Mouse (Mus musculus): Measurements from ENCODE around the gene Trim17. TPM values are rescaled to one million over a fixed set of nuclear protein-coding genes. Genes with fewer than 3 reads are reported as not detected.
A peak's percentile ranks its signal among the peaks of the same experiment; 100 is the strongest.

Gene Trim17
- total RNA-seq, 2 experiments from 2014 or later, result 5.3 to 6.5 TPM

DNA sequence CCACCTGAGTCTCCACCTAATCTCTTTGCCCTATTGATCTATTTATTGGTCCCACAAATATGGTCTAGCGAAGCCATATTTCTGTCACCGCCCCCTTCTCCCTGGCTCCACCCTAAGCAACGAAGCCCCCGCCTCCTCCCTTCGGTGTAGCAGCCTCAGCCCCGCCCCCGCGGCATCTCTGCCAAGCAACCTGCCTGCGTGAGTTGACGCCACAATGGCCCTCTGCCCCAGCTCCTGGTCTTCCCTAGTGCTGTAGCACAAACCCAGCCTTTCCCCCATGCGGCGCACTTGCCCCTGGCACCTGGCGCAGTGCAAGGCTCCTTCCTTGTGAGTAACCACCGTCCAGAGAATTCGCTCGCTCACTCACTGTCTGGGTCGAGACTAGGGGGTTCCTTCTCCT lies 9.1 kb downstream of the Trim17 start:
- DNase-seq (ENCODE audit: low spot score in 2 of 2), result no peak
- H3K4me3 ChIP-seq, result no peak overlapping the region
- TF ChIP-seq CTCF (conservative IDR thresholded peaks at IDR 0.05), result no peak
- H3K27ac ChIP-seq, result no peak overlapping the region

DNA sequence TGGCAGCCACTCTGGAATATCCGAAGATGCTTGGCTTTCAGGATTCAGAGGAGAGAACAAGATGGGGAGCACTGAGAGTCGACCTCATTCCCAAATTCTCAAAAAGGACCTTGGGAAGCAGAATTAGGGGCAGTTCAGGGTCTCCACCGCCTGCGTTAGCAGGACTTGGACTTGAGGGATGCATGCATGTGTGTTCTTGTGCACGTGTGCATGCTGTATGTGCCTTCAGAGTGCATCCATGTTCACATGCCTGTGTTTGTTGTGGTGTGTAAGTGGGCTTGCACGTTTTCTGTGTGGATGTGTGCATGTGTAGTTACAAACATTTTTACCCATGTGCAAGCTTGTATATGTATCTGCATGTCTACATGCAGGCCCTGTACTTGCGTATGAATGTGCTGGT lies 9.7 kb downstream of the Trim17 start:
- Histone ChIP-seq H3K4me3 (no peak overlapping the region), H3K27ac (no peak overlapping the region)
- DNase-seq (ENCODE audit: low spot score in 2 of 2), result no peak
- no peak for TF ChIP-seq CTCF (conservative IDR thresholded peaks at IDR 0.05)

DNA sequence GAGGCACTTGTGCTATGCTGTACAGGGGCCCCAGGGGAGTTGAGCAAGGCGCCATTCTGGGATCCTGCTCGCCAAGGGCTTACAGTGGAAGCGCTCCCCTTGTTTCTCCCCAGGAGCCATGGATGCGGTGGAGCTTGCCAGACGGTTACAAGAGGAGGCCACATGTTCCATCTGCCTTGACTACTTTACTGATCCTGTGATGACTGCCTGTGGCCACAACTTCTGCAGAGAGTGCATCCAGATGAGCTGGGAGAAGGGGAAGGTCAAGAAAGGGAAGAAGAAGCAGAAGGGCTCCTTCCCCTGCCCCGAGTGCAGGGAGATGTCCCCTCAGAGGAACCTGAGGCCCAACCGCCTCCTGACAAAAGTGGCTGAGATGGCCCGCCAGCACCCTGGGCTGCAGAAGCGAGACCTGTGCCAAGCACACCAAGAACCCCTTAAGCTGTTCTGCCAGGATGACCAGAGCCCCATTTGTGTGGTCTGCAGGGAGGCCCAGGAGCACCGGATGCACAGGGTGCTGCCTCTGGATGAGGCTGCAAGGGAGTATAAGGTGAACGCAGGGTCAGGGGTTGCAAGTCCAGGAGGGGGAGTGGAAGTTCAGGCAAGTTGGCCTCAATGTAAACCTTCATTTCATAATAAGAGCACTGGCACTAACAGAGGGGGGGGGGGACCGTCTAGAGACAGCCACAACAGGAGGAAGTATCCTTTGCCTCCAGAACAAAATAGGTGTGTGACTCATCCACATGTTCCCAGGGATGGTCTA lies 10.7 kb downstream of the Trim17 start:
- H3K27ac ChIP-seq, result no peak overlapping the region
- no peak for DNase-seq (ENCODE audit: low spot score in 2 of 2)
- no peak overlapping the region for H3K4me3 ChIP-seq
- no peak for TF ChIP-seq CTCF (conservative IDR thresholded peaks at IDR 0.05)

DNA sequence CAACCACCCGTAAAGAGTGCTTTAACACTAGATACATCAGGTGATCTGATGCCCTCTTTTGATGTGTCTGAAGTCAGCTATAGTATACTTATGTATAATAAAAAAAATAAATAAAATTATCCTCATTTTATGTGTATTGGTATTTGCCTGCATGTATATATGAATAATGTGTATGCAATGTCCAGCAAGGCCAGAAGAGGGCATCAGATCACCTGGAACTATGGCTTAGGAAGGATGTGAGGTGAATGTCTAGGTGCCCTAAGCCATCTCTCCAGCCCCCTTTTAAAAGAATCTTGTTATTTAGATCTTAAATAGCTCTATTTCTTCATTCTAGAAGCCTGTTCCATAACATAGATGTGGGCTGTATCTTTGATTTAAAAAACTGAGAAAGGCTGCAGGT lies 12.9 kb downstream of the Trim17 start:
- Histone ChIP-seq H3K4me3 (no peak overlapping the region), H3K27ac (no peak overlapping the region)
- peak; percentile 78 for TF ChIP-seq CTCF (conservative IDR thresholded peaks at IDR 0.05)
- no peak for DNase-seq (ENCODE audit: low spot score in 2 of 2)

DNA sequence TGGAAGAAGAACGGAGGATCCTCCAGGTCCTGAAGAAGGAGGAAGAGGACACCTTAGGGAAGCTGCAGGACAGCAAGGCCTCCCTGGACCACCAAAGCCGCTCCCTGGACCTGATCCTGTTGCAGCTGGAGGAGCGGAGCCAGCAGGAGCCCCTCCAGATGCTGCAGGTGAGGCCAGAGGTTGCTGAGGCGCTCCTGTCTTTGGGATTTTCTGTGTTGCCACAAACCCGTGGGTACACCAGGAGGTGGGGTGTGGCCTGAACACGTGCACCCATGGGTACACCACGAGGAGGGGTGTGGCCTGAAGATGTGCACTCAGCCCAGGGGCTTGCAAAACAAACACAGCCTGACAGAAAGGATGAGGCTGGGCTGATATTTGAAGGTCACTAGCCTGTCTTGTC lies 14.1 kb downstream of the Trim17 start:
- no peak overlapping the region for H3K4me3 ChIP-seq
- no peak overlapping the region for H3K27ac ChIP-seq
- no peak for DNase-seq (ENCODE audit: low spot score in 2 of 2)
- no peak for TF ChIP-seq CTCF (conservative IDR thresholded peaks at IDR 0.05)

DNA sequence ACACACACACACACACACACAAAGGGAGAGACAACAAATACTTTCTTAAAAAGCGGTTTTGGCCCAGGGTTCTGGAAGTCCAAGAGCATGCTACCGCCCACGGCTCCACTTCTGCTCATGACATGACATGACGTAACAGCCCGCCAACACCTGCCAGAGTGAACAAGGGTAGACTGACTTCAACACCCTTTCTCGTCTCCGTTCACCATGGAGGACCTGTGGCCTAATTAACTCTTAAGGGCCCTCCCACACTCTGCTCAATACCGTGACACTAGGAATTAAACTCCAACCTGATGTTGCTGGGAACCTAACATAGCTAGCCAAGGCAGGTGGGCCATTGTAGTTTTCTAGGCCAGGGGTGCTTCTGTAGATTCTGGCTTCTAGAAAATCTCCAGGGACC lies 14.5 kb downstream of the Trim17 start:
- TF ChIP-seq CTCF (conservative IDR thresholded peaks at IDR 0.05), result no peak
- H3K27ac ChIP-seq, result no peak overlapping the region
- no peak for DNase-seq (ENCODE audit: low spot score in 2 of 2)
- no peak overlapping the region for H3K4me3 ChIP-seq

DNA sequence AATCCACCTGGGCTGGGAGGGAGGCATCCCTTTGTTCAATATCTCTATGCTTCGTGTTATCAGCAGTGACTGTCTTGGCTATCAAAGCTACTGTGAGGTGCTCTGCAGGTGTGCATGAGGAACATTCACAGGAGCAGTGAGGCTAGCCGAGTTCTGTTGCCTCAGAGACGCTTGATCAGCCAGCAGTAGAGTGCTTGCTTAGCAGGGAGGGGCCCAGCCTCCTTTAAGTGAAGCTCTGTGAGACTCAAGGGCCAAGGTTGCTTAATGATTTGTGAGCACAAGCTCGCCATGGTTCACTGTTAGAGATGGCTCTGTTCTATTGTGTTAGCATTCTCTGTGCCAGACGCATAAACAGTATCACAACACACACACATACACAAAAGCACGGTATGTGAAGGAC lies 15.2 kb downstream of the Trim17 start:
- DNase-seq (ENCODE audit: low spot score in 2 of 2), result no peak
- Histone ChIP-seq H3K27ac (no peak overlapping the region), H3K4me3 (no peak overlapping the region)
- no peak for TF ChIP-seq CTCF (conservative IDR thresholded peaks at IDR 0.05)

DNA sequence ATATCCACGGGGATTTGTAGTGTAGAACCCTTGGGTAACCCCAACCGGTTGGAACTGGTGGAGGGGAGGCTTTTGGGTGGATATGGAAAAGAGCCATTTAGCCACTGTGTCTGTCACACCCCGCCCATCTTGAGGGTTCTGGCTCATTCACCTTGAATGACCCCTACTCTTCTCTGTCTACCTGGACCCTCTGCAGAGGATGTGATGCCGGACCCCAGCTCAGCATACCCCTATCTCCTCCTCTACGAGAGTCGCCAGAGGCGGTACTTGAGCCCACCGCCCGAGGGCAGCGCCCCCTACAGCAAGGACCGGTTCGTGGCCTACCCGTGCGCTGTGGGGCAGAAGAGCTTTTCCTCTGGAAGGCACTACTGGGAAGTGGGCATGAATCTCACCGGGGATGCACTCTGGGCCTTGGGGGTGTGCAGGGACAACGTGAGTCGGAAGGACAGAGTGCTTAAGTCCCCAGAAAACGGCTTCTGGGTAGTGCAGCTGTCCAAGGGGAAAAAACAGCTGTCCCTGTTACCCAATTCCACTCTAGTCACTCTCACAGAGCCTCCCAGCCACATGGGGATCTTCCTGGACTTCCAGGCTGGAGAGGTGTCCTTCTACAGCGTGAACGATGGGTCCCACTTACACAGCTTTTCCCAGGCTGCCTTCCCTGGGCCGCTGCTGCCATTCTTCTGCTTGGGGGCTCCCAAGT lies 16.5 kb downstream of the Trim17 start:
- peak; percentile 42 for TF ChIP-seq CTCF (conservative IDR thresholded peaks at IDR 0.05)
- H3K4me3 ChIP-seq, result no peak overlapping the region

DNA sequence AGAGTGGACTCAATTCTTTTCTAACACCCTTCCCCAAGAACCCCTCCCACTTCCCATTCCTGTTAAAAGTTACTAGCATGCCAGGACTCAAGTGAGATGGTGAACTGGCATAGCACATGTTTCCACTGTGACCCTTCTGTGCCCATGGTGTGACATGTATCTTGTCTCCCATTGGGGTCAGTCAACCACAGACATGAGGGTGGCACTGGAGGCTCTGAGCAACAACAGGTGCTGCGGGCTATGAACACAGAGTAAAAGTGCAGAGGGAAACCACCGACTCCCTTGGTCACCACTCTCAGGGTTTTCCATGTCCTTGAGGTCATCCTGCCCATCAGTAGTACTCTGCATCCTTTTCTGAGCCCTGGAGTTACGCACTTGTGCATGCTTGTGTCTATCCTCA lies 17.3 kb downstream of the Trim17 start:
- Histone ChIP-seq H3K27ac (no peak overlapping the region), H3K4me3 (no peak overlapping the region)
- no peak for DNase-seq (ENCODE audit: low spot score in 2 of 2)
- no peak for TF ChIP-seq CTCF (conservative IDR thresholded peaks at IDR 0.05)

More for the DNA sequence above, 16.5 kb downstream of the Trim17 start:
- no peak overlapping the region for H3K27ac ChIP-seq
- DNase-seq (ENCODE audit: low spot score in 2 of 2), result no peak

DNA sequence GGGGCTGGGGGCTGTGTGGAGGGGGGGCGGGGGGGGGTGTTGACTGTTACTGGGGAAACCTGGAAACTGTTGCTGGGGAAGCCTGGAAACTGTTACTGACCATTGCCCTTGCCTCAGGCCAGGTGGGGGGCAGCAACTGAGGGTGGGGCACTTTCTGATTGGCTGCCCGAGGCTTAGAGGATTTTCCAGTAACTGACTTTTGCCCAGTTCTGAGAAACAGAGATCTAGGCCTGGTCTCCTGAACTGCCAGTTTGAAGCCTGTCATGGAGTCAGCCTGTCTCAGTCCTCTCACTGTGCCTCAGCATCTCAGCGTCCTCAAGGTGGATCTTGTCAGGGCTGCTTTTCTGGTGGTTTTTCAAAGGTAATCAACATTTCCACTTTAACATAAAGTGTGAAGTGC lies 19.9 kb downstream of the Trim17 start:
- Histone ChIP-seq H3K4me3 (no peak overlapping the region), H3K27ac (no peak overlapping the region)
- DNase-seq (ENCODE audit: low spot score in 2 of 2), result no peak
- no peak for TF ChIP-seq CTCF (conservative IDR thresholded peaks at IDR 0.05)

DNA sequence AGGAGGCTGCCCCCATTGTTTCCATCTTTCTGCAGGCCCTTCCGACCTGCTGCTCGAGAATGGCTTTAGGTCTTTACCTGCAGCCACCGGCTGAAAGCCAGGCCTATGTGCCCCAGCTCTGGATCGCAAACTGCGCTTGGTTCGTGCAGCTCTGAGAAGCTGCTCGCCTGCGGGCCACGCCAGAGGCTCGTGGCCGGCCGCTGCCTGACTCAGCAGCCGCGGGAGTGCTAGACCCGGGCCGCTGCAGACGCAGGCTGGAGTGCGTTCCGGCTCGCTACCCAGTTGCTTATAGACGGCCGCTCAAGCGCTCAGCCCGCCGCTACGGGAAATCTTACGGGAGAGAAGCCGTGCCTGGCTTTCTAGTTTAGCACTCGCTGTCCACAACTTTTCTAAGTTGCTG lies 22.7 kb downstream of the Trim17 start:
- TF ChIP-seq CTCF (conservative IDR thresholded peaks at IDR 0.05), result no peak
- Histone ChIP-seq H3K4me3 (peak overlapping the region; percentile 67), H3K27ac (peak overlapping the region; percentile 95)
- no peak for DNase-seq (ENCODE audit: low spot score in 2 of 2)

DNA sequence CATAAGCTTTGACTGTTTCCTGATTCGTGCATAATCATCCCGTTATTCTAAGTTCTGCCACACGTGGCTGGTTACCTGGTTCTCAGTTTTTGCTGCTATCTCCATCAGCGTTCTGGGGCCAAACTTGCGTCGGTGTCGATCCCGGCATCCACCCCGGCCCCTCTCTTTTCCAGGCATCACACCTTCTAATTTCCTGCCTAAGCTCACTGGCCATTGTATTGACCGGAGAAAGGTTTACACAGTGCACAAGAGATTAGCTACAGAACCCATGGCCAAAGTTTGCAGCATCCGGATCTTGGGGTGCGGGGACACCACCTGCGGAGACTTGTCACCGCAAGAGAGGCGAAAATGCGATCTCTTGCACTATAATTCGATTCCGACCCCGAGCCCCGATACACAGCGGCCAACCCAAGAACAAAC lies 23.1 kb downstream of the Trim17 start:
- Histone ChIP-seq H3K4me3 (peak overlapping the region; percentile 67), H3K27ac (peak overlapping the region; percentile 95)
- DNase-seq (ENCODE audit: low spot score in 2 of 2), result no peak
- no peak for TF ChIP-seq CTCF (conservative IDR thresholded peaks at IDR 0.05)

DNA sequence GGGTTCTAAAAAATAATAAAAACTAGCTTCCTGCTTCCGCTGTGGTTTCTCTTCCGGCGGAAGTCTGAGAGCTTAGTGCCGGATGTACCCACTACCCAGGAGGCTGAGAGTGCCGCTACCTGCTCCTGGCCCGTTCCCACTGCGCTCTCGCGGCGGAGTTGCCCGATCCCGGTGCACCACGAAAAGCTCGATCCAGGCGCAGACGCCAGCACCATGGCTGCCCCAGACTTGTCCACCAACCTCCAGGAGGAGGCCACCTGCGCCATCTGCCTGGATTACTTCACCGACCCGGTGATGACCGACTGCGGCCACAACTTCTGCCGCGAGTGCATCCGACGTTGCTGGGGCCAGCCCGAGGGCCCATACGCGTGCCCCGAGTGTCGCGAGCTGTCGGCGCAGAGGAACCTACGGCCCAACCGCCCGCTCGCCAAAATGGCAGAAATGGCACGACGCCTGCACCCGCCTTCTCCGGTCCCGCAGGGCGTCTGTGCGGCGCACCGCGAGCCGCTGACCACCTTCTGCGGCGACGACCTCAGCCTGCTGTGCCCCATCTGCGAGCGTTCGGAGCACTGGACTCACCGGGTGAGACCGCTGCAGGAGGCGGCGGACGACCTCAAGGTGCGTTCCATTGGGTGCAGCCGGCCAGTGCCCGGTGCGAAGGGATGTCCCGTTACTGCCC lies 23.7 kb downstream of the Trim17 start, which contains the start of gene Trim11:
Trim11 (plus strand) TSS at position 67 of the 679 bp plus-strand sequence.
- DNase-seq (ENCODE audit: low spot score in 2 of 2), result peak in 1 of 2 experiments; percentile 67
- Histone ChIP-seq H3K27ac (peak within 1 kb of the TSS; percentile 95), H3K4me3 (peak within 1 kb of the TSS; percentile 67)
- TF ChIP-seq CTCF (conservative IDR thresholded peaks at IDR 0.05), result no peak

All from layer of hippocampus, adult 2 months (tissue).